Mouse (Mus musculus): ENCODE data around the gene Ppp3ca.

DNA sequence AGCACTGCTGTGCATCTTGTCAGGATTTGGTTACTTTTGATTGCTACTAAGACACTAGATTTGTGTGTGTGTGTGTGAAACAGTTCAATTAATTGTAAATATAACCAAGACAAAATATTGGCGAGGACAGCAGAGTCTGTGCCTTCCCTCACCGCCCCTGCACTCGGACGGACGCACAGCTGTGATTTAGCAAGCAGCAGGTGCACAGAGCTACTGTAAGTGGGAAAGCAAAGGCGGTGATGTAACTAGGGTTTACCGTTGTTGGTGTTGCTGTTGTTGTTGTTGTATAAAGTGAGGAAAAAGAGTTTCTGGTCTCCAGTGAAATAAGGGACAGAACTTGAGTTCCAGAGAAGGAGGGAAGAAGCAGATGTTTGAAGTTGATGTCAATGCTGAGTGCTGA lies 75.5 kb downstream of the Ppp3ca start:
- TF ChIP-seq CTCF (IDR thresholded peaks at IDR 0.05; ENCODE audit: low read depth) (no peak), EP300 (IDR thresholded peaks at IDR 0.05; ENCODE audit: low read depth) (no peak)

Measured in liver, embryonic 14.5 days (tissue).